Mouse (Mus musculus): ENCODE measurements around the gene 4930480E11Rik. TPM values are rescaled to one million over a fixed set of nuclear protein-coding genes. Genes with fewer than 3 reads are reported as not detected.
"Not testable (repeated sequence)": the region's sequence is repeated elsewhere in the genome, so short reads cannot be mapped to it uniquely, and the experiment has no call there.

The 4930480E11Rik gene
- polyA plus RNA-seq (2017; shearing (Covaris generic)), result not detected

DNA sequence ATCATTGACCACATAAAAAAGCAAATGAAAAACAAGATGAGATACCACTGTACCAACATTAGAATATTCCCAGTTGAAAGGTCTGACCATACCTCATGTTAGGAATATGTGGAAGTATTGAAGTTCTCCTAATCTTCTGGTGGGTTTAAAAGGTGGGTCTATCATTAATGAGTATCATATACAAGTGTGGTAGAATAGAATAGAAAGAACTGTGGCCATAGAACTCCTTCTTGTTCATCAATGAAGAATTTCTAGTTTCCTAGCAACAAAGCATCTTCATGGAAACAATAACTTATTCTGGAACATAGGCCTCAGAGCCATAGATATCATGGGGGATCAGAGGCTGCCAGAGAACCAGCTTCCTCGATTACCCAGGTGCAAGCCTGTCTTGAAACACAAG, at the start of gene 4930480E11Rik:
Gene 4930480E11Rik, plus strand, starts transcription at position 301 of the 400 bp plus-strand sequence.
- no peak for ATAC-seq

DNA sequence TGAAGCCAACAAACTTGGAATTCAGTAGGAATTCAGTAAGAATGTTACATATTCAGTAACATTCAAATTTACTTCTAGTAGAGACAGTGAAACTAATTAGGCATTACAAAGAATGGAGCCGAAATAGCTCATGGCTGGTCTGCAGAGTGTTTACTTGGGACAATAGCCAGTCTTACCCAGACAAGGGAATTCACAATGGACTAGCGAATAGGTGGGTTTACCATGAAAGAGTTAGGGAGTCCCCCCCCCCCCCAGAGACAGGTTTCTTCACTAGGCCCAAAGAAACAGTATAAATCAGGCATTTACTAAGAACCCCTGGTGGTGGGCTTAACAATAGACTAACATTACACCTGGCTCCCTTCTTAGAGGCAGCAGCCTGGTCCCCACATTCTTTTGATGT, 33.9 kb downstream of the 4930480E11Rik start:
- not testable (repeated sequence) for ATAC-seq

Other genes with a start within 250 kb of the 4930480E11Rik start
- not detected for gene Gm5938, start 244.2 kb upstream of the 4930480E11Rik start, polyA plus RNA-seq (2017; shearing (Covaris generic))
- gene Obp1b, start 182.9 kb upstream of the 4930480E11Rik start, polyA plus RNA-seq (2017; shearing (Covaris generic)), result not detected
- gene Gm14743, start 123.7 kb upstream of the 4930480E11Rik start, polyA plus RNA-seq (2017; shearing (Covaris generic)), result not detected
- gene Prrg1, start 214.3 kb downstream of the 4930480E11Rik start, polyA plus RNA-seq (2017; shearing (Covaris generic)), result 1 to 10 TPM; 6.2 to 7.4 (median 6.5) TPM